Mouse (Mus musculus) hindlimb bud, embryonic 11.5 days (tissue): ENCODE data around the gene Lrrc25.
A peak's percentile ranks its signal among the peaks of the same experiment; 100 is the strongest.

Experiments
- DNase-seq: peaks from one replicate; pipeline ENCODE4 v3.0.0-alpha.2; 2012; ENCODE audit warnings: low read depth, low spot score; ENCODE audit errors: extremely low spot score

Lrrc25 gene

DNA sequence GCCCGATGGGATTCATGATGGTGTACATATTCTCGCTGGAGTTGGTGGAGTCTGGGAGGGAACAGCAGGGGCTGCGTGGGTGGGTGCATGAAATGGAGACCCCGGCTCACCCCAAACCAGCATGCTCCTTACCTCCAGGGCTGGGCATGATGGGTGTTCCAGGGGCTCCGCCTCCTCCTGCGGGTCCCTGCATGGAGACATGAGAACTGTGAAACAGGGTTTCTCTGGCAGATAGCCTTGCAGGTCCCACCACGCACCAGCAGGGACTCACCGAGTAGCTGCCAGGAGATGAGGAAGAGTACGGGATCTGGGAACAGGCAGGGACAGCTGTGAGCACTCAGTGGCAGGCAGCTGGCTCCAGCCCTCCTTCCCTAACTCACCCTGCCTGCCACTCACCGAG lies 17.2 kb upstream of the Lrrc25 start:
- DNase-seq: no peak

DNA sequence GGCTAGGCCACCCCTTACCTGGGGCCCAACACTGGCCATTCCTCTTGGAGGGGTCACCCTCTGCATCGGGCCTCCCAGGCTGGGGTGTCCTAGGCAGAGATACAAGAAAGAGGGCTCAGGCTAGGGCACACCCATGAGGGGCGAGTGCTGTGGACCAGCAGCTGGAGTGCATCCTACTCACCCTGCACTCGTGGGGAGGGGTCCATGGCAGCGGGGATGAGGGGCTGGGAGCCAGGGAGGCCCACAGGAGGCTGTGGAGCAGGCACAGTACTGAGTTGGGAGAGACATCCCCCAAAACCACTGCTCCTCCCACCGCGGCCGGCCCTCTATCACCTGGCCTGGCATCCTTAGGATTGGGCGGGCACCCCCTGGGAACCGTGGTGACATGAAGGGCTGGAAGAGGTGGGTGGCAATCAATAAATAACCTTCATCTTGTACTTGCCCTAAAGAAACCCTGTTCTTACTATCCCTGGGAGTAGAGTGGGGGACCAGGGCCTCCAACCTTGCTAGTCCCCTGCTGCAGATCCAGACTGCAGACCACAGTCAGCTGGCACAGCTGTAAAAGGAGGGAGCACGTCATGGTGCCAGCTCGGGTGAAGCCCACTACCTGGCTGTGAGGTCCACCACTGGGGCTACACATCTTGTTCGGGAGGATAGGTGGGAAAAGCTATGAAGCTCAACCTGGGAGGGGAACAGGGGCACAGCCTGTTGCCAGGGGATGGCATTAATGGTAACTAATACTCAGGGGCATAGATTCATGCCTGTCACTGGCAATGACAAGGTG lies 16.3 kb upstream of the Lrrc25 start:
- no peak for DNase-seq

DNA sequence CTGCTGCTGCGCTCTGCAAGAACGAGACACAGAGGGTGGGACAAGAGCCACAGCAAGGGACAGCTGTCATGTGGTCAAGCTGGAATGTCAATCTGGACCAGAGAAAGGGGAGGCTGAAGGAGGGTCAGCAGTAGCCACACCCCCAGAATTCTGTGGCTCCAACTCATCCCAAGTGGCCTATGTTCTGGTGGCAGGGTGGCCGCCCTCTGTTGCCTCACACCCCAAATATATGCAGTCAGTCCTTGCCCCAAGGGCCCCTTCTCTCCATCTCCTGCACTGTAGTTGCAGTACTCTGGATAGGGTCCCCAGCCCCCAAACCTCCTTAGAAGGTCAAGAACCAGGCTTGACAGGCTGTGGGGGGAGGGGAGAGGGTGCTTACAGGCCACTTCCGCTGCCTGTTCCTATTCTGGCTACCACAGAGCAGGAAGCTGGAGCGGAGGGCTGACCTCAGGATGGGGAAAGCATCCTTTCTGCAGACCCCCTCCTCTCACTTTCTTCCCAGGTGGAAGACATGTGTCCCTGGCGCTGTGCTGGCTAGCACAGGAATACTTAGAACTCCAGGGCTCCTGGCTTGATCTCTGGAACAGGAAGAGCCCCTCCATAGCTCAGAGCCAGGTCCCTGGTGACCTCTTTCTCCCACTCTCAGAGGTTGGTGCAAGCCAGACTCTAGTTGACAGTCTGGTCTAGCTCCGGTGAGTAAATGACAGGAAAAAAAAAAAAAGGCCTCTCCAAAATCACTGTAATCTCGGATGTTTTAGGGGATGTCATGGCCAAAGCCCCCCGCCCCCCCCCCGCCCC lies 15.3 kb upstream of the Lrrc25 start:
- no peak for DNase-seq

DNA sequence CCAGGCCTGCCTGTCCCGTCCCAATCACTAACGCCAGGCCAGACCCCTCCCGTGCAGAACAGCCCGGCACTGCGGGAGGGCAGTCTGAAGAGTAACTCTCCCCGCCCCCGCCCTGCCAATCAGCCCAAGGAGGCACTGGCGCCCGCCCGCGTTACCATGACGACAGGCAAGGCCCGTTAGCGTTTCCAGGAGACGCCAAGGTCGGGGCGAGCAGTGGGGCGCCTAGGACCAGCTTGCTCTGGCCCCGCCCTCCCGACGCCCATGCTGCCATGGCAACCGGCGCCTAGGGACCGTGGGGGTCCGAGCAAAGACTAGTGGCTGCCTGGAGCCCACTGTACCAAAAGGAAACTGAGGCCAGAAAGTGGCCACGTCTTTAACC lies 14.7 kb upstream of the Lrrc25 start:
- no peak for DNase-seq

DNA sequence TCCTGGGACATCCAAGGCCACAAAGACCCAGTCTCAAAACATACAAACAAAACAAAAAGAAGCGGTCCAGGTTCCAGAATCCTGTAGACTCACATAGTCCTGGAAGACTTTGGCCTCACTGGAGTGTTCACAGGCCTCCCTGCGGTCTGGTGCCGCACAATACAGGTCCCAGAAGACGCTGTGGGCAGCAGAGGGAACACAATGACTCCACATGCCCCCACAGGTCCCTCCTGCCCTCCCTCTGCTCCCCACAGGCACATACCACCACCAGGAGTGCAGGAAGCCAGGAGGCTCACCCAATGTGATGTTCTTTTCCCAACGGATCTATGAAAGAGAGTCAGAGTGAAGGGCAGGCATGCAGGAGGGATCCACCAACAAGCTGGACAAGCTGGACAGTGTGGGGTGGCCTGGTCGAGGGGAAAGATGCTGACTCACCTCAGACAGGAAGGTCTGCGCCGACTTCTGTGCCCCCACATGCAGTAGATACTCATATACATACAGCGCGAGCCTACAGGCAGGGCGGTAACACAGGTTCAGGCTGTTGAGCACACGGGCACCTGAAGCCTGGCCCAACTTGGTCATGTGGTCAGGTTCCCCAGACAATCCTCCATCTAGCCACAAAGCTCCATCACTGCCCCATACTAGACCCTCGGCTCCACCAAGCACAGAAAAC lies 13.7 kb upstream of the Lrrc25 start:
- no peak for DNase-seq

DNA sequence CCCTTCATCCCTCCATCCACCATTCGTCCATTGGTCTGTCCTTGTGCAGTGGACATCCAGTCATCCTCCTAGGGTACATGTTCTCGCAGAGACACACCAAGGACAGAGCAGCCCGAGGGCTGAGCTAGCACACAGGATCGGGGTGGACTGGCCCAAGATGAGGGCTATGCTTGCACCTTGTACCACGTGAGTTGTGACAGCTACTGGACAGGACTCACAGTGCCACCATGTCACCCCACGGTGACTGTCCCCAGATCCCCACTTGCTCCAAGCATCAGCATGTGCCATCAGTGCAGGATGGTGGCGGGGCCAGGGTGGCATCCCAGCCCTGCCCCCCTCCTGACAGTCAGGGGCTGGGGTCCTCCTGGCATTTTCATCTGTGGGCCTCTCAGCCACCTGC lies 11.4 kb upstream of the Lrrc25 start:
- no peak for DNase-seq

DNA sequence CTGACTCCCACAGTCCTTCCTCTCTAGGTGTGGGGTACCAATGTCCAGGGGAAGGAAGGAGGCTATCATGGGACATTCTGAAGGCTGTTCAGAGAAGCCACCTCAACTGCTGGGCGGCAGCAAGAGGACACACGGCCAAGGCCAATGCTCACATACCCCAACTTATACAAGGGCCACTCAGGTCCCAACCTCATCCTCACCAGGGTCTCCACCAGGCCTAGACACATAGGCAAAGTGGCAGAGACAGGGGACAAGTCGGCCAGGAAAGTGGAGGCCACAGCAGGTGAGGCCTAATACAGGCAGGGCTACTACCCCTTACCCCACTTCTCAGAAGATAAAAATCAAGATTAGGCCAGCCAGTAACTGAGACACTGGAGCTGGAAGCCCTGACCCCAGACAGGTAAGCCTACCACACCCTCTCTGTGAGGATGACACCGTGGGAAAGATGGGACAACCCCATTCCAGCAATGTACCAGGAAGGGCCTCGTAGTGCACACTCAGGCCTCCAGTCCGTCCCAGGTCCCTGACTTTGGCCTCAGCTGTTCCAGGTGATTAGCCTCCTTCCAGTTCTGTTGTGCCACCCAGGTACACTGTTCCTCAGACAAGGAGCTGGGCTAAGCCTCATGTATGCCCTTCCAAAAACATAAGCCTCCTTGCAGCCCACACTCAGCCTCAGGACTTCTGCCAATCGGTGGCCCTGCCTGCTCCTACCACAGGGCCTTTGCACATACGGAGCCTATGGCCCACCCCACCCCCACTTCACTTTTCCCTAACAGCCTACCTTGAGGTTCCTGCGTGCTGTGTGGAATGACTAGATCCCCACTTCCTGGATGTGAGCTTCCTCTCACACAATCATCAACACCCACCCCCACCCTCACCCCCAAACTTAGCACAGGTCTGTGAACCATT lies 9.8 kb upstream of the Lrrc25 start:
- DNase-seq: no peak

DNA sequence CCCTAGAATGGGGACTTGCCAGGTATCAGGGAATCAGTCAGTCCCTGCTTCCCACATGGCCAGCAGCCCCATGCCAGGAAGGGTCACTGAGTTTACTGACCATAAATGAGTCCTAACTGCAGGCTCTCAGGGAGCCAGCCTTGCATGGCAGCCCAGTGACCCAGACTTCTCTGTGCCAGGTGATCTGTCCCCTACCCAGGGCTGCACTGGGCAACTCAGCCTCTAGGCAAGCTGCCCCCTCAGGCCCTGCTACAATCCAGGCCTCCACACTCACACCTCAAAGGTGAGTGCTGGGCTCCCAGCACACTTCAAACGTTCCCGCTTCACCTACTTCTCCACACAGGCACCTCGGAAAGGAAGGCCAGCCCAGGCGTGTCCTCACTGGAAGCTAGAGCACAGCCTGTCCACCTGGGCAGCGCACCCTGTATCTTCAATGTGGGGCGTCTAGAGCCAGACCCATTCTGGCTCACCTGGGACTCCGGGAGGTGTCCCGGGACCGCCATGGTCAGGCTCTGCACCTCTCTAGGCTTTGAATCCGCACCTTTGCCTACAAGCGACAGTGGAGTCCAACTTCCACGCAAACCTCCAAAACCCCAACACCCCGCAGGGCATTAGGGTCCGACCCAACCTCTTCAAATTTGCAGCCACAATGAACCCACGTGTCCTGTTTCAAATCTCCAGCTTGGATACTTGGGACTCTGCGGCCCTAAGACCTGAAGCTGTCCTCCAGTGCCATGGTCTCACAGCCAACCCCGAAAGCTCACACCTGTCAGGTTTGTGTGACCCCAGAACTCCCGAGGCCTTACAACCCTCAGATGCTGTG lies 9.0 kb upstream of the Lrrc25 start:
- no peak for DNase-seq

DNA sequence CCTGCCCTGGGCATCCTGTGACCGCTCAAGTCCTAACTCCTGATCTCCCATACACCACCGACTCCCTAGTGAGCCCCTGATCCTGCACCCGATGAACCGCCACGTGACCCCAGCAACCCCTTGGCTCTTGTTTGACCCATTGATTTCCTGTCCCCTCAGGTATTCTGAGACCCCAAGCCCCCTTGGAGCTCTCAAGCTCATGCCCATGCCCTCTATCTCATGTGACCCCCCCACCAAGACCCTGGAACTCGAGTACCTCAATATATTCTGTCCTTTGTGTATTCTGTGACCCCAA lies 8.4 kb upstream of the Lrrc25 start:
- no peak for DNase-seq

DNA sequence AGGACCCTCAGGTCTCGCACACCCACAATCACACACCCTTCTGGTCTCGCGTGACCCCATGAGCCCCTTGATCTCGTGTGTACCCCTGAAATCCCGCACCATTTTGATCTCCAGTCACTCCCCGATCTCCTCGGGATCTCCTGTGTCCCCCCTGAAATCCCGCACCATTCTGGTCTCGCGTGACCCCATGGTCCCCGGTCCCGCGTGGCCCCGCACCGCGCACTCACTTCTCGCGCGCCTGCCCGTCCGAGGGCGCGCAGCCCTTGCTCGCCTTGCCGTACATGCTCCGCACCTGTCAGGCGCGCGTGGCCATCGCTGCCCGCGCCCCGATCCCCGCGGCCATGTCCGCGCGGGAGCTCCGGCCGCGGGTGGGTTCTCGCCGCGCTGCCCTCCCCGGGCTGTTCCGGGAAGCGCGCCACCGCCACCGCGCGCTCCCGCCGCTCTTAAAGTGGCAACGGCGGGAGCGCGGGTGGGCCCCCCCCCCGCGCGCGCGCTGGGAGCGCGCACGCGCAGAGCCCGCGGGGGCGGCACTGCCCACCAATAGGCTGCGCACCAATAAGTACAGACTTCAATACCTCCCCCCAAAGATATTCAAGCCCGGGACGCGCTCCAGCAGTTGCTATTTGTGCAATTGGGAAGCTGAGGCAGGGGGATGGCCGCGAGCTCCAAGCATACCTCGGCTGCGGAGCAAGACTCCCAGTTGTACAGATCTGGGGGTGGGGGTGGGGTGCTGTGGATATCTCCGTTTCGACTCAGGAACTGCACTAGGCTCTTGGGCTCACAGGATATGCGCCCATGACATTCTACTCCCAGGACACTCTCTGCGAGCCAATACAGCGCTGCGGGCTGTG lies 7.8 kb upstream of the Lrrc25 start:
- DNase-seq: no peak

DNA sequence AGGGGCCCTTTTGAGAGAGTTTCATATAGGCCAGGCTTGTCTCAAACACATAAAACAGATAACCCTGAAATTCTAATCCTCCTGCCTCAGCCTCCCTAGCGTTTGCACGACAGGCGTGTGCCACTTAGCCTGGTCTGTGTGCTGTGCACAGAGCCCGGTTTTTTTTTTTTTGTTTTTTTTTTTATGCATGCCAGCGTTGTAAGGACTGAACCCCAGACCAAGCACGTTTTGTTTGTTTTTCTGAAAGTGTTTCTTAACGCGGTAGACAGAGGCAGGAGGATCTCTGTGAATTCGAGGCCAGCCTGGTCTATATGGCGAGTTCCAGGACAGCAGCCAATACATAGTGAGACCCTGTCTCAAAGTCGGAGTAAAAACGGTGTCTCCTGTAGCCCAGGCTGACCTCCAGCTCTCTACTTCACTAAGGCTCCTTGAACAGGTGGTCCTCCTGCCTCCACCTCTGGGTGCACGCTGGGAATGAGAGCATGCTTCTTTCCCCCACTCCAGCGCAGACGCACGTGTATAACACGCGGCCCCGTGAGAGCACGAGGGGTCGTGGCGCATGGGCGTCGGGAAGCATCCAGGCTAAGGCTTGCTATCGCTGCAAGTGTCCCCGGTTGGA lies 7.1 kb upstream of the Lrrc25 start, which contains the start of gene Ssbp4:
Gene Ssbp4 (minus strand): TSS at position 124 of the 619 bp plus-strand sequence.
- no peak for DNase-seq

DNA sequence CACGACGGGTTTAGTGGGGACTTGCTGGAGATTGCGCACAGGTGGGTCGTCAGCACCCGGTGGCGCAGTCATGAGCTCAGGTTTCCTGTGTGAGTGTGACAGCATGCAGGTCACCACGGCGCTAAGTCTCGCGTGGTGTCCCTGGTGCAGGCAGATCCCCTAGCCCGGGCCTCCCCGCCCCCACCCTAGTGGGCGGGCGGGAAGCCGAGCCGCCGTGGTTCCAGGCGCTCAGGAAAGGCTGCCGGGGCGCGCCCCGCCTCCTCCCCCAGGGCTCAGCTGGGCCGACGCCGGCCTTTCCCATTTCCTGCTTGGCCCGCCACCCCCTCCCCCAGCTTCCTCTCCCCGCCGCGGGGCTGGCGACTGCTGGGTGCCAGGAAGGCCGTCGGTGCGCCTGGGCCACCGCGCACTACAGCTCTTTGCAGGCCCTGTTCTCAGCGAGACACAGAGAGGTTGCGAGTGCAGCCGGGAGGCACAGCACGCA lies 6.5 kb upstream of the Lrrc25 start:
- DNase-seq: peak; percentile 70

DNA sequence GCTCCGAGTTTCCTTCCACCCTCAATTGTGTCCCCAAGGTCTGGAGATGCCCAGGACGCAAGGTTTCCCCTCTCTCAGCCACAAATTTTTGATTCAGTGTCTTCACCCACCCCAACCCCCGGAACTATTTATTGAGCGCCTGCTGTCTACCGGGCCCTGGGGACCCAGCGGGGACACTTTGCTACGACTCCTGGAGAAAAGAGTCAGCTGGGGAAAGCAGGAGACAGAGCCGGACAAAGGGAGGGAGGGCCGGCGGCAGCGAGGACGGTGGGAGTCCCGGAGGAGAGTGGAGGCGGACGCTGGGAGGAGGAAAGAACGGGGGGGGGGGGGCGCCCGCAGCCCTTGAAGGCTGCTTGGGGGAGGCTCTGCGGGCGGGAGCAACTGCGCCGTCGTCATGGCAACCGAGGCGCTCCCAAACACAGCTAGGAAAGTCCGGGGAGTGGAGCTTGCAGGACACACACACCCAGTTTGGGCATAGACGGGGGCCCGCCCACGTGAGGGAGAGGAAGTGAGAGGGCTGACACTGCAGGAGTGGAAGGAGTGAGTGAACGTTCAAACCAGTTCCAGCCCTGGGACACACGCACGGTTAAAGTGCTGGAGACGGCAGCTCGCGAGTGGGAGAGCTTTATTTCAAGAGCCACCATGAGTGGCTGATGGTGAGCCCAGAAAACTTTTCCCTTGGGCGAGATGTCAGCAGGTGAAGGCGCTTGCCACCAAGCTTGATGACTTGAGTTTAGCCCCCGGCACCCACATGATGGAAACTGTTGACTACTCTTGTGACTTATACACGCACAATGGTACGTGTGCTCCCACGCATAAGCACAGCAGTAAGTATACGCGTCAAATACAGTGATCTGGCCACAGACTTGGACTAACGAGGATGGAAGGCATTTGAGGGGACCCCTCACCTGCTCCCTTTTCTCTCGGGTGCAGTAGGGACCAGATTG lies 5.8 kb upstream of the Lrrc25 start:
- DNase-seq: peak; percentile 63

DNA sequence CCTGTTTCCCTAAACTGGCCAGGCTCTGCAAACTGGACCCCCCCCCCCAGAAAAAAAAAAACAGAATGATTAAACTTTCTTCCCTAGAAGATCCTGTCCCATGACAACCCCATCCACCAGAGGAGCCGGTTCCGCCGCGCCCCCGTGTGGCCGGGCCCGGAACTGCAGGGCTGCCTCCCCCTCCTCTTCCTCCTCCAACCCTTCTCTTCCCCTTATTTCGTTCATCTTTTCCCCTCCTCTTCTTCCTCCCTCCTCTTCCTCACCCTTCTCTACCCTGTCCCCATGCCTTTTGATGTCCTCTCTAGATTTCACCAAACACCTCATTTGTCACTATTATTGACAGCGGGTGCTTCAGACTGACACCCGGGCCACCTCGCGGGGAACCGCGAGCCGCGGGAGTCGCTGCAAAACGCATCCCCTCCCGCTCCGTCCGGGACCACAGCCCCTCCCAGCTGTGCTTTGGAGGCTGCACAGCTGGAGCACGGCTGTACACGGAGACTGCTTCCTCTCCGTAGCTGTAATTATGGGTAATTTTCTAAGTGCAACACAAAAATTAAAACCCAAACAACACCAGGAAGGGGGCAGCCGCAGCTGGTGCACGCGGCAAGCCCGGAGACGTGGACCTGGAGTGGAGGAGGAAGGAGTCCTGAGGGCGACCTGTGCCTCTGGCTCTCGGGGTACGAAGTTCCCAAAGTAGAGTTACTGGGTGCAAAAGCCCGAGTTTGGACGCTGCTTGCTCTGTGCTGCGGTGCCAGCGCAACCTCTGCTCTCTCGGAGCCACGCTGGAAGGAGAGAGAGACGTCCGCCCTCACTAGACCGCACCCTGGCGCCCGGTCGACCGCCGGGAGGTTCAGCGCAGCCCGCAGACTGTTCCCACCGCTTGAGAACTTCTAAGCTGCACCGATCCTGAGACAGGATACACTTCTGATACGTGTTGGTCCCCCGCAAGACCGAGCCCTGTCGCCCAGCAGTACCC lies 4.9 kb upstream of the Lrrc25 start:
- peak; percentile 37 for DNase-seq

DNA sequence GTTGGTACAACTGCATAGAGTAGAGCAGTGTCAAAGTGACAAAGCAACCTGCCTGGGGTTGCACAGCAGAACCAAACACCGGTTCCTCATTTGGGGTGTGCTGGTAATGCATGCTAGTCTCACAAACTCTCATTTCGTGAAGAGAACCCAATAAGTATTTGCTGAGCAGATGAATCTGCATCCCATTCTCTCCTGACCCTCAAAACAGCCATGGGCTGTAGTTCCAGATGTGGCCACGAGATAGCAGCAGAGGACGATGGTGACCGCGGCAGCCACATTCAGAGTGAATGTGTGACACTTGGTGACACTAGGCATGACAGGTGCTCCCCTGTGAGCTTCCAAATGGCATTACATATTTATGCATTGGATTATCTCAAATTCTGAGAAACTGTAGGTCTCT lies 4.1 kb upstream of the Lrrc25 start:
- DNase-seq: peak; percentile 80

DNA sequence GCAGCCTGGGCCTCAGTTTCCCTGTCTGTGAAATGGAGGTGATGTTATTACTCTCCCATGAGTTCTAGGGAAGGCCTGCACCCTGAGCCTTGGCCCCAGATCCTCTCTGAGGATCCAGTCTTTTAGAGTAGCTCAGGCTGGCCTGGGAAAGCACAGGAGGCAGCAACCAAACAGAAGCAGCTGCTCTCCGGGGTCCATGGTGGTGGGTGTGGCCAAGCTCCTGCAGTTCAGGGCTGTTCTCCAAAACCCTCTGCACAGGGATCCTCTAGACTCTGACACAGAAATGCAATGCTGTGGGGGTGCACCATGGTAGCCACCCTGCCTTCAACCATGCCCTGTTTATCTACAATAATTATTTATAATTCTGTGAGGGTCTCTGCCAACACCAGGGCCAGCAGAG lies 2.2 kb upstream of the Lrrc25 start:
- no peak for DNase-seq
